Mouse (Mus musculus) 416B (cell line): ENCODE data around the gene Trim39.
A peak's percentile ranks its signal among the peaks of the same experiment; 100 is the strongest.
"Not testable (repeated sequence)": the region's sequence is repeated elsewhere in the genome, so short reads cannot be mapped to it uniquely, and the experiment has no call there.

Source experiments
- DNase-seq: peaks from one replicate; pipeline ENCODE4 v3.0.0; 2011; ENCODE audit warnings: low read depth

The Trim39 gene

GRCm38 (mm10) chr17:36248886-36249285 lies 23.2 kb downstream of the Trim39 start:
- DNase-seq, result no peak

DNA sequence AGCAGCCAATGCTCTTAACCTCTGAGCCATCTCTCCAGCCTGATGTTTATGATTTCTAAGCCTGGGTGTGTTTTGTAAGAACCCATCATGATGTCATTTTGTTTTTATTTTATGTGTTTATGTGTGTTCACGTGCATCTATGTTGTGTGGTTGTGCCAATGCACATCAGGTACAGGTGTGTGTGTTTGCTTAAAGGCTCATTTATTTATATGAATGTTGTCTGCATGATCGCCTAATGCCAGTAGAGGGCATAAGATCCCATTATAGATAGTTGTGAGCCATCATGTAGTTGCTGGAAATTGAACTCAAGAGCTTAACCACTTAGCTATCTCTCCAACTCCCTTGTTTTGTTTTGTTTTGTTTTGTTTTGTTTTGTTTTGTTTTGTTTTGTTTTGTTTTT lies 26.3 kb downstream of the Trim39 start:
- peak; percentile 58 for DNase-seq

DNA sequence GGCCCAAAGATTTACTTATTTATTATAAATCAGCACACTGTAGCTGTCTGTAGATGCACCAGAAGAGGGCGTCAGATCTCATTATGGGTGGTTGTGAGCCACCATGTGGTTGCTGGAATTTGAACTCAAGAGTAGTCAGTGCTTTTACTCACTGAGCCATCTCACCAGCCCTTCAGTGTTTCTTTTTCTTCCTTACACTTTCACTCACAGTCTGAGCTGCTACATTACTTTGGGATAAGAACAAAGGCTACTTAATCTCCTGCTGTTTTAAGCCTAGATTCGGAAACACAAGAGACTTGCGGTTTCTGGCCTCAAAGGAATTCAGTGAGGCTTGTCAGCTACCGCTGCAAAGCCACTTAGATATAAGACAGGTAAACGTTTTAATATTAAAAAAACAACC lies 28.0 kb downstream of the Trim39 start:
- DNase-seq, result peak; percentile 31

GRCm38 (mm10) chr17:36240637-36241213 lies 31.3 kb downstream of the Trim39 start:
- no peak for DNase-seq

- DNase-seq, result no peak
Measured at GRCm38 (mm10) chr17:36237321-36237921, 34.6 kb downstream of the Trim39 start.

GRCm38 (mm10) chr17:36235300-36235699 lies 36.7 kb downstream of the Trim39 start:
- not testable (repeated sequence) for DNase-seq

GRCm38 (mm10) chr17:36233572-36233971 lies 38.5 kb downstream of the Trim39 start:
- no peak for DNase-seq

DNA sequence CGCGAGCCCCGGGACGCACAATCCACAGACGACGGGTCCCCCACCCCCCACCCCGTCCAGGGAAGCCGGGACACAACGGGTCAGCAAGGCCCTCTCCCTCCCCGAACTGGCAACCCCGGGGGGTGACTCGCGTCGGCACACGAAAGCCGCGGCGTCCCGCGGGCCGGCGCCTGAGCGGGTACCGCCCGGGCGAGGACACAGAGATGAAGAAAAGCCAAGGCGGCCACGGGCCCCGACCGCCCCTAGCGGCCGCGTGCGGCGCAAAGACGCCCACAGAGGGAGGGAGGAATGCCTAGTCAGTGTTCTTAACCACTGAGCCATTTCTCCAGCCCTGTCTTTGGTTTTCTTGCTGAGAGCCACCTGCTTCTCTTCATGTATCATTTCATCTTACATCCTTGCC lies 40.7 kb downstream of the Trim39 start:
- DNase-seq, result peak; percentile 92

DNA sequence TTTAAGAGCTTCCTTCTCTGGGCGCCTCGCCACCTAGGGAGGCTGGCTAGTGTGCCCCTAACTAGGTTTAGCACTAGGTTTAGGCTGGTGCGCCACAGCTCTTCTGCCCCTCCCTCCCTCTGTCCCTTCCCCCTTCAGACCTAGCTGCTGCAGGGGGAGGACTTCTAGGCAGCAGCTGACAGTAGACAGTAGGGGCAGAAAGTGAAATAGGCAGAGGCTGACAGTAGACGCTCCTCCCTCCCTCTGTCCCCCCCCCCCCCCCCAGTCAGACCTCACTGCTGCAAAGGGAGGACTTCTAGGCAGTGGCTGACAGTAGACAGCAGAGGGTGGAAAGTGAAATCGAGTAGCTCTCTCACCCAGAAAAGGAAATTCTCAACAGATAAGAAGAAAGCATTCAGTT lies 43.0 kb downstream of the Trim39 start:
- DNase-seq, result no peak

GRCm38 (mm10) chr17:36226921-36227320 lies 45.1 kb downstream of the Trim39 start:
- no peak for DNase-seq

GRCm38 (mm10) chr17:36225231-36225824 lies 46.7 kb downstream of the Trim39 start:
- no peak for DNase-seq

DNA sequence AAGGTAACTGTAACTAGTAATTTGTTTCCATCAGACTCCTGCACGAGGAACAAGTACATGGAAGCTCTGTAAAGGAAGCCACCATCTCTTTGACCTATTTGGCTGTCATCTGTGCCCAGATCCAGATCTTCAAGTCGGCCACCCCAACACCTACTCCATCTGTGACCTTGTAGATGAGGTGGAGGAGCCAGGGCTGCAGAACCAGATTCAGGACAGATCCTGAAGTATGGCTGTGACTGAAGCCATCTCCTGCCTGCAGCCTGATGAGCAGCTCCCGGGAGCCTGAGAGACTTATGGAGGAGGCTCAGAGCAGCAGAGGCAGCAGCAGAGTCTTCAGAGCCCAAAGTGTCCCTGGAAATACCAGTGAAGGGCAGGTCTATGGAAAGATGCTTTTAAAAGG lies 47.6 kb downstream of the Trim39 start:
- no peak for DNase-seq

DNA sequence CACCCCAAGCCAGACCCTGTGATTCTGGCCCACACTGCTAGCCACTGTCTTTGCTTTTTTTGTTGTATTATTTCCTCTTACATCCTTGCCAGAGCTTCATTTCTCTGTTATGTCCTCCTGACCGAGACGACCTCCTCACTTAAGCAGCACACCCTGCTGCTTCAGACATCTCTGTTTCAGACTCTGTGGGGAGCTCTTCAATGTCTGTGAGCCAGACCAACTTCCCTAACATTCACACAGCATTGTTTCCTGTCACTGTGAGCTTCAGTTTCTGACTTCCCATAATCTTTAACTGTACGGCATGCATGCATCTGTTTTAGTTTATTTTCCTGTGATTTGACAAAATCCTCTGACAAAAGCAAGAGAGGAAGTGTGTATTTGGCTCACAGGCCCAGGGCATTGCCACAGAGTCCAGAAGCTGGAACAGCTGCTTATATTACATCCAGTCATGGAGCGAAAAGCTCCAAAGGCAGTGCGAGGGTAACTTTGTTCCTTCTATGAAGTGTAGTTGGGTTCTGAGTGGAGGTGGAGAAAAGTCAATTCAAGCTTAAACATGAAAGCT lies 53.4 kb downstream of the Trim39 start:
- DNase-seq, result no peak

DNA sequence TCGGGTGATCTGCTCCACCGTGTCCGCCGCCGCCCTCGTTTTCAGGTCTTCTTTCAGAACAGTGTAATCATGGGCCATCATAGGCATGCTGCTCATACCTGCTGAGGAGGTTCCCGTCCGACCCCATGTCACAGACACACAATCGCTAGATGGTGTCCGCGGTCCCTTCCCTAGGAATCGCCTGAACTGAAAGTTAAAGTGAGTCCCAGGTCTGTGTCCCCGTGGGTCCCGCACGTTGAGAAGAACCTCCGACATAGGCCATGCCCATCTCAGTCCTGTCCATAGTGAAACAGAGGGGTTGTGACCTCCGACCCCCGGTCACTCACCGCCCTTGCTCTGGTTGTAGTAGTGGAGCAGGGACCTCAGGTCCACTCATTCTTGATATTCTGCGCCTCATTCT lies 56.5 kb downstream of the Trim39 start:
- no peak for DNase-seq
